Mouse (Mus musculus): ENCODE measurements at regions not wholly inside any gene's neighbourhood (a gene's known extent, or its start where the extent isn't known, plus 50 kb on each side); places are given as distances from the start of the nearest gene placed in this dataset.

- no peak for DNase-seq (ENCODE audit: low read depth, low spot score)
Measured at GRCm38 (mm10) chr14:68022925-68023324, 1271.2 kb downstream of the Synb start.

GRCm38 (mm10) chr14:68021240-68021639 is 1272.9 kb downstream of the Synb start:
- no peak for DNase-seq (ENCODE audit: low read depth, low spot score)

- no peak for DNase-seq (ENCODE audit: low read depth, low spot score)
Measured at GRCm38 (mm10) chr14:68020769-68021168, 1273.3 kb downstream of the Synb start.

GRCm38 (mm10) chr14:68018686-68019085 is 1275.4 kb downstream of the Synb start:
- DNase-seq (ENCODE audit: low read depth, low spot score): no peak

DNA sequence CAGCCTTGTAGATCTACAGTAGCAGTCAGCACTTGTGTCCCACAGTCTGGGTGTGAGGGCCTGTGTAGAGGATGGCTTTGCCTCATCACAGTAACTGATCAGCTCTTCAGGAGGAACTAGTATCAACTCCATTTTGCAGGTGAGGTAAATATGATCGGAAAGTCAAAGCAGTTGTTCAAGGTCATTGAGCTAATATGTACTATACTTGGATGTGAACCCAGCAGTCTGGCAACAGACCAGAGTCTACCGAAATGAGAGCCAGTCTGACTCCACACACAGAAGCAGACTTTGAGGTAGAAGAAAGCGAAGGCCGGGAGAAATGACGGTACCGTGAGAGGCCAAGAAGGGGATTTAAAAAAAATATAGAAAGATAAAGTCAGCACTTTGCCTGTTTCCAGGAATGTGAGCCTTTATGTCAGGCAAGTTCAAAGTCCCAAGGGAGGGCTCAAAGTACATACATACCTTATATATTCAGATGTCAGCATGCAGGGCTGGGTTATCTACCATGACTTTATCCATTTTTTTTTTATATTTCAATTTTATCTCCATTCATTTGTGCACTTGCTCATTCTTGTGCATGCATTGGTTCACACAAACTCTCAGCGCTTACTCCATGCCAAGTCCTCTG is 1297.2 kb downstream of the Synb start:
- no peak for DNase-seq (ENCODE audit: low read depth, low spot score)

GRCm38 (mm10) chr14:67993611-67994051 is 1300.5 kb downstream of the Synb start:
- DNase-seq (ENCODE audit: low read depth, low spot score): no peak

DNA sequence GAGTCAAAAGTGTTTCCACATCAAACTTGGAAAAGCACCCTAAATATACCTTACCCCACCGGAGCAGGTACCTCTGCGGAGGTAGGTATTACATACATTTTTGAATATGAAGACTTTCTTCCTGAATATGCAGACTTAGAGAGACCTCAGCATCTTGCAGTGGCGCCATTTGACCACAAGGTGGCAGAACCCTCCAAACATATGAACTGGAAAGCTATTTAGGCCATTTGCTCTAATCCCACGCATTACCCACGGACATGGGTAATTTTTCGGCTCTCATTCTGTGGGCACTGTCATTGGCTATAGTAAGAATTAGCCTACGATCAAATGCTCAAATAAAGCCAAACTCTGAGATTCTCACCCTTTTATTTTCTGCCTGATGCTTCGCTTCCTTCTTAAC is 1301.0 kb downstream of the Synb start:
- DNase-seq (ENCODE audit: low read depth, low spot score): peak; percentile 70

GRCm38 (mm10) chr14:67992088-67992487 is 1302.0 kb downstream of the Synb start:
- DNase-seq (ENCODE audit: low read depth, low spot score): no peak

- no peak for DNase-seq (ENCODE audit: low read depth, low spot score)
Measured at GRCm38 (mm10) chr14:67990271-67990670, 1303.8 kb downstream of the Synb start.
